Mouse (Mus musculus) myocyte (in vitro differentiated cells): ENCODE results near the gene Ldlr. TPM values are rescaled to one million over a fixed set of nuclear protein-coding genes. Genes with fewer than 3 reads are reported as not detected.
"Not testable (repeated sequence)": the region's sequence is repeated elsewhere in the genome, so short reads cannot be mapped to it uniquely, and the experiment has no call there.

ENCODE experiments used
- H3K27me3 ChIP-seq: one replicate; pipeline ENCODE4 v1.6.1; 2011; ENCODE audit not compliant: control insufficient read depth, insufficient read depth, insufficient read length
- H3K36me3 ChIP-seq: one replicate; pipeline ENCODE4 v1.6.1; 2011; ENCODE audit not compliant: control insufficient read depth, insufficient read depth
- H3K4me2 ChIP-seq: one replicate; pipeline ENCODE4 v1.6.1; 2011; ENCODE audit warnings: low read depth, control low read depth
- H3K4me3 ChIP-seq: one replicate; pipeline ENCODE4 v1.5.1; 2011; ENCODE audit warnings: mild to moderate bottlenecking, control low read depth, moderate library complexity
- H3K79me2 ChIP-seq: one replicate; pipeline ENCODE4 v1.6.1; 2011; ENCODE audit not compliant: control insufficient read depth, insufficient read depth
- H3ac ChIP-seq: one replicate; pipeline ENCODE4 v1.6.1; 2011; ENCODE audit not compliant: control insufficient read depth, insufficient read length
- CEBPB ChIP-seq: IDR thresholded peaks from 2 replicates; pipeline ENCODE4 v1.6.1; 2011; ENCODE audit warnings: mild to moderate bottlenecking, moderate library complexity; ENCODE audit not compliant: poor library complexity, insufficient read depth, severe bottlenecking
- E2F4 ChIP-seq: IDR thresholded peaks from one replicate; pipeline ENCODE4 v1.6.1; 2011; ENCODE audit warnings: mild to moderate bottlenecking, control low read depth, moderate library complexity; ENCODE audit not compliant: insufficient read depth
- MAX ChIP-seq: IDR thresholded peaks from one replicate; pipeline ENCODE4 v1.6.1; 2011; ENCODE audit warnings: low read depth, mild to moderate bottlenecking, control low read depth
- MYOD1 ChIP-seq, 3 experiments: IDR thresholded peaks; one replicate each; pipeline ENCODE4 v1.6.1; 2011; ENCODE audit warnings: control low read depth in 2 of 3, low read depth in 2 of 3, mild to moderate bottlenecking in 2 of 3, moderate library complexity in 1 of 3; ENCODE audit not compliant: insufficient read length in 2 of 3, control insufficient read depth in 1 of 3
- MYOG ChIP-seq, 3 experiments: IDR thresholded peaks; one replicate each; pipeline ENCODE4 v1.6.1; 2011; ENCODE audit warnings: control low read depth in 2 of 3, low read depth in 2 of 3, mild to moderate bottlenecking in 2 of 3; ENCODE audit not compliant: insufficient read length in 2 of 3, control insufficient read depth in 1 of 3, insufficient read depth in 1 of 3
- POLR2A ChIP-seq: IDR thresholded peaks from one replicate; pipeline ENCODE4 v1.6.1; 2011; ENCODE audit warnings: low read depth, mild to moderate bottlenecking, control low read depth, moderate library complexity; ENCODE audit not compliant: insufficient read length
- POLR2AphosphoS2 ChIP-seq: IDR thresholded peaks from one replicate; pipeline ENCODE4 v1.6.1; 2011; ENCODE audit warnings: low read depth, control low read depth; ENCODE audit not compliant: insufficient read length
- REST ChIP-seq: IDR thresholded peaks from one replicate; pipeline ENCODE4 v1.6.1; 2011; ENCODE audit warnings: mild to moderate bottlenecking, control low read depth, moderate library complexity; ENCODE audit not compliant: insufficient read depth, insufficient read length
- SRF ChIP-seq: IDR thresholded peaks from one replicate; pipeline ENCODE4 v1.6.1; 2011; ENCODE audit warnings: low read depth; ENCODE audit not compliant: control insufficient read depth, insufficient read length
- TCF12 ChIP-seq: IDR thresholded peaks from one replicate; pipeline ENCODE4 v1.6.1; 2011; ENCODE audit warnings: mild to moderate bottlenecking, control low read depth; ENCODE audit not compliant: poor library complexity, insufficient read depth, severe bottlenecking
- TCF3 ChIP-seq: IDR thresholded peaks from one replicate; pipeline ENCODE4 v1.6.1; 2011; ENCODE audit warnings: low read depth, control low read depth; ENCODE audit not compliant: insufficient read length
- USF1 ChIP-seq: IDR thresholded peaks from one replicate; pipeline ENCODE4 v1.6.1; 2011; ENCODE audit warnings: low read depth, mild to moderate bottlenecking, control low read depth, moderate library complexity
- polyA plus RNA-seq: library from polyadenylated mRNA; unstranded; fragments of >200 nt; fragmentation: generic; extraction: Trizol; gene quantifications from one replicate; pipeline ENCODE4 v1.2.1, GENCODE M21; 2012; ENCODE audit warnings: missing spikeins

Gene Ldlr
- polyA plus RNA-seq, 1 experiment: 106 TPM

- Histone ChIP-seq H3K36me3 (peaks cover under 1% of the 10 kb centered on the region), H3K27me3 (no peaks in the 10 kb centered on the region), H3K4me2 (no peak overlapping the region), H3K4me3 (no peak overlapping the region), H3ac (no peak overlapping the region), H3K79me2 (peaks cover 12% of the 10 kb centered on the region)
- TF ChIP-seq USF1 (no peak), REST (no peak)
These were observed 38.9 kb downstream of the Ldlr start for GRCm38 (mm10) chr9:21762135-21762534.

- H3ac ChIP-seq: no peak overlapping the region
- no peak overlapping the region for H3K4me2 ChIP-seq
- H3K36me3 ChIP-seq: peaks cover 11% of the 10 kb centered on the region
- H3K4me3 ChIP-seq: no peak overlapping the region
- TF ChIP-seq POLR2AphosphoS2 (peak; percentile 85), TCF12 (no peak), MAX (no peak), E2F4 (no peak), SRF (no peak), TCF3 (no peak), REST (no peak), USF1 (no peak), POLR2A (peak; percentile 44), CEBPB (no peak)
- H3K27me3 ChIP-seq: no peaks in the 10 kb centered on the region
- H3K79me2 ChIP-seq: peaks cover 5% of the 10 kb centered on the region
These were observed 41.1 kb downstream of the Ldlr start for GRCm38 (mm10) chr9:21764084-21764999.

GRCm38 (mm10) chr9:21767896-21768295 is 44.6 kb downstream of the Ldlr start:
- no peak overlapping the region for H3ac ChIP-seq
- peaks cover 26% of the 10 kb centered on the region for H3K36me3 ChIP-seq
- H3K27me3 ChIP-seq: no peaks in the 10 kb centered on the region
- TF ChIP-seq SRF: no peak
- no peak for TF ChIP-seq USF1
- no peak for TF ChIP-seq MAX
- no peak for TF ChIP-seq E2F4
- H3K4me3 ChIP-seq: no peak overlapping the region
- H3K4me2 ChIP-seq: no peak overlapping the region
- H3K79me2 ChIP-seq: no peaks in the 10 kb centered on the region

- no peak overlapping the region for H3K4me3 ChIP-seq
- TF ChIP-seq USF1: no peak
- TF ChIP-seq MAX: no peak
- no peak for TF ChIP-seq SRF
- TF ChIP-seq MYOD1 (IDR thresholded peaks at IDR 0.05; ENCODE audit: control insufficient read depth in 1 of 3, insufficient read length in 2 of 3, low read depth in 2 of 3): no peak
- no peak for TF ChIP-seq MYOG (IDR thresholded peaks at IDR 0.05; ENCODE audit: control insufficient read depth in 1 of 3, insufficient read depth in 1 of 3, insufficient read length in 2 of 3, low read depth in 2 of 3)
- TF ChIP-seq REST: no peak
- no peak for TF ChIP-seq E2F4
- TF ChIP-seq TCF3: no peak
- no peak for TF ChIP-seq CEBPB
- TF ChIP-seq POLR2AphosphoS2: no peak
- H3K36me3 ChIP-seq: peaks cover 26% of the 10 kb centered on the region
- no peaks in the 10 kb centered on the region for H3K79me2 ChIP-seq
- no peaks in the 10 kb centered on the region for H3K27me3 ChIP-seq
- H3K4me2 ChIP-seq: no peak overlapping the region
- H3ac ChIP-seq: no peak overlapping the region
These were observed 45.5 kb downstream of the Ldlr start for GRCm38 (mm10) chr9:21768511-21769411.

GRCm38 (mm10) chr9:21769558-21770183 is 46.4 kb downstream of the Ldlr start:
- Histone ChIP-seq H3K36me3 (peaks cover 30% of the 10 kb centered on the region), H3K4me2 (no peak overlapping the region), H3K79me2 (no peaks in the 10 kb centered on the region), H3K27me3 (no peaks in the 10 kb centered on the region), H3K4me3 (no peak overlapping the region), H3ac (no peak overlapping the region)
- TF ChIP-seq MYOD1 (IDR thresholded peaks at IDR 0.05; ENCODE audit: control insufficient read depth in 1 of 3, insufficient read length in 2 of 3, low read depth in 2 of 3): peak in 1 of 3 experiments; percentile 2
- TF ChIP-seq CEBPB: no peak

GRCm38 (mm10) chr9:21773396-21773795 is 50.1 kb downstream of the Ldlr start:
- H3K27me3 ChIP-seq, H3K4me3 ChIP-seq, H3ac ChIP-seq, H3K79me2 ChIP-seq, H3K4me2 ChIP-seq: not testable (repeated sequence)
- H3K36me3 ChIP-seq: peaks cover 34% of the 10 kb centered on the region
